Mouse (Mus musculus) cerebellum, adult 2 months (tissue): ENCODE measurements around the gene Kcnh8. TPM values are rescaled to one million over a fixed set of nuclear protein-coding genes. Genes with fewer than 3 reads are reported as not detected.

Experiments used
- DNase-seq, 2 experiments: peaks; one replicate each; pipeline ENCODE4 v3.0.0; 2021
- H3K27ac ChIP-seq: fragments of 200-500 bp; 2 replicates; pipeline ENCODE4 v1.5.1; 2012; ENCODE audit warnings: low read length, control low read depth, inconsistent platforms; ENCODE audit not compliant: insufficient read depth
- H3K27me3 ChIP-seq: fragments of 200-500 bp; 2 replicates; pipeline ENCODE4 v1.6.1; 2012; ENCODE audit warnings: inconsistent platforms, mild to moderate bottlenecking, low read length, moderate library complexity; ENCODE audit not compliant: control insufficient read depth, insufficient read depth
- H3K4me1 ChIP-seq: fragments of 200-500 bp; 2 replicates; pipeline ENCODE4 v1.6.1; 2011; ENCODE audit warnings: low read length; ENCODE audit not compliant: control insufficient read depth, insufficient read depth
- H3K4me3 ChIP-seq: fragments of 200-500 bp; replicated peaks from 2 replicates; pipeline ENCODE3; 2011; ENCODE audit warnings: mild to moderate bottlenecking, low read depth, low read length, control low read depth; ENCODE audit not compliant: insufficient read depth
- CTCF ChIP-seq: fragments of 200-500 bp; IDR thresholded peaks from 2 replicates; pipeline ENCODE4 v1.5.1; 2011; ENCODE audit warnings: low read depth, mild to moderate bottlenecking, control low read depth, low read length, moderate library complexity, borderline replicate concordance; ENCODE audit not compliant: insufficient read depth
- POLR2A ChIP-seq: fragments of 200-500 bp; IDR thresholded peaks from 2 replicates; pipeline ENCODE4 v1.6.1; 2011; ENCODE audit warnings: low read length, control low read depth, borderline replicate concordance; ENCODE audit not compliant: insufficient read depth
- WGBS: fragments of 180-500 bp; shearing (Covaris S2); methylation state at CpG from one replicate; pipeline ENCODE4 v1.1.7; 2018; 5-methylcytosine and 5-hydroxymethylcytosine counted together
- polyA plus RNA-seq: library from polyadenylated mRNA; depleted of rRNA; stranded (reverse); fragments of >200 nt; gene quantifications from 2 replicates; pipeline ENCODE4 v1.2.3, GENCODE M21; 2012; rRNA removed

The Kcnh8 gene
- polyA plus RNA-seq = 0.62 and 0.74 TPM in 2 replicates

DNA sequence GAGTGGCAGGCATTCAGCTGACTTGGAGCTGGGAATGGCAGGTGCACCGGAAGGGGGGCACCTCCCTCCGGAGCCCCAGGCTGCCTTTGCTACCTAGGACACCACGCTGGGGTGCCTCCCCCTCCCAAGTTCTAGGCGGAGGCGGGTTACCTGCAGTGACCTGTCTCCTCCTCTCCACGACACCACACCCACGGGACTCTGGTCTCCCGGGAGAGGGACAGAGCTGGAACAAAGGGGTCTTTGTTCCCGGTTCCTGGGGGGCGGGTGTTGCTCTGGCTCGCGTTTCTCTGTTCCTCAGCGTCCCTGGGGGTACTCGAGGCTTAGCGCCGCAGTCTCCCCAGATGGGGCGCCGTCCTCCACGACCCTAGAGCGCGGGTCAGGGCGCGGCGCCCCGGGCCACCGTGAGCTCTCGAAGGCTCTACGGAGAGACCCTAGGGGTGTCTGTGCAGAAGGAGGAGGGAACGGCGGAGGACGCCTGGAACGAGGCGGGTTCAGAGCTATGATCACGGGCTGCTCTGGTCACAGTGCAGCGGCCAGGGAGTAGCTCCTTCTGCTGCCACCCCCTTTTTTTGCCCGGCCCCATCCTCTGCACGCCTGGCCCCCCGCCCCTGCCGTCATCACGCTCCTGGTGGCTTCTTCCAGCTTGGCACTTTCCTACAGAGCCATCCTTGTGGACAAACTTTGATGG lies at the start of gene Kcnh8:
TSS of gene Kcnh8 (plus strand) at position 617 of the 688 bp plus-strand sequence.
- TF ChIP-seq CTCF (no peak), POLR2A (no peak)
- peak; percentile 6 to 15 for DNase-seq
- no peak within 1 kb of the TSS for H3K27ac ChIP-seq
- H3K4me3 ChIP-seq = peak within 1 kb of the TSS; percentile 68
- no peaks in the 10 kb centered on the region for H3K4me1 ChIP-seq
- WGBS = under 1% methylated on average over 40 of the region's 40 CpGs
- H3K27me3 ChIP-seq = no peaks in the 10 kb centered on the region

DNA sequence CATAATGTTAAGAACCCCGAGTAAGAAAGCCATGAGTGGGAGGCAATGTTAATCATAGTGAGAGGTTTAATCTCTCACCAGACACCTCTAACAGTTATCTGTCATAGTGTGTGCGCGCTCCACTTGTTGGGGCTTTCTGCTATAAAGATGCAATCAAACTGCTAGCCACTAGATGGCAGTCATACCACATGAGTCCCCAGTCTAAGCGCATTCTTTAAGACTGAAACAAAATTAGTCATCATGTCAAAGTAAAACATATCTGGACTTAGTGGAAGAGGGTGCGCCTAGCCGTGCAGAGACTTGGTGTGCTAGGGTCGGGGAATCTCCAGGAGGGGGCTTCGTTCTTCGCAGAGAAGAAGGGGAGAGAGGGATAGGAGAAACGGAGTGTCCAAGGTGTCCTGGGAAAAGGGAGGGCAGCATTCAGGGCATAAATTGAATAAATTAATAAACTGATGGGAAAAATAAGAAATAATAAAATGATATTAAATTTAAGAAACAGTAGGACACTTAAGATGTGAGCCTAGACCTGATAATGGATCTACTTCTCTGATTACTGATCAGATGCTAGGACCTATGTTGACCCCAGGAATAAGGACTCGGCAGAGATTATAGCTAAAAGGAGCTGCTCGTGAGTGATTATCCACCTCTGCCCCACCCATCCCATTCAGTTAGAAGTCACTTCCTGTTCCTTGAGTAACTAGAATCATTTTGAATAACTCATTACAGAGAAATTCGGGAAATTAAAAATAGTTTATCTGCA lies 42.4 kb upstream of the Kcnh8 start:
- Histone ChIP-seq H3K4me1 (no peaks in the 10 kb centered on the region), H3K27me3 (no peaks in the 10 kb centered on the region), H3K4me3 (no peak overlapping the region), H3K27ac (no peak overlapping the region)
- DNase-seq = peak; percentile 25 to 29
- 26% methylated on average over 13 of the region's 13 CpGs for WGBS
- TF ChIP-seq CTCF = peak; percentile 77
- no peak for TF ChIP-seq POLR2A

DNA sequence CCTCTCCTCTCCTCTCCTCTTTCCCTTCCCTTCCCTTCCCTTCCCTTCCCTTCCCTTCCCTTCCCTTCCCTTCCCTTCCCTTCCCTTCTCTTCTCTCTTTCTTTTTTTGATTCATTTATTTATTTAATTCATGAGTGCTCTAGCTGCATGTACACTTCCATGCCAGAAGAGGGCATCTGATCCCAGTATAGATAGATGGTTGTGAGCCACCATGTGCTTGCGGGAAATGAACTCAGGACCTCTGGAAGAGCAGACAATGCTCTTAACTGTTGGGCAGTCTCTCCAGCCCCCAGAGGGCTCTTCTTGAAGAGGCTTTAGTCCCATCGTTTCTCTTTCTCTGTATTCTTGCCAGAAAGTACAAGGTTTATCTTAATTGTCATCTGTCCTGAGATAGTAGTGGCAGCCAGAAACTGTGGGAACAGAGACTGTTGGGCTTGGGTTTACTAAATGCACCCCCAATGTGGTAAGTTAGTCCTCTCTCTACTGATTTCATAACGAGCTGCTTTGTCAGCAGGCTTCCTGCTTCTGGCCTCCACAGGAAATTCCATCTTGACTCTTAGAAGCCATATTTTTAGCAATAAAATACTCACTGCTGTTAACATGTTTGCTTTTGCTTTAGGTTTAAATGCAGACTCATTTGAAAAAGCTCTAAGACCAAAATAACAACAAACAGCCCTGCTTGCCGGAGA lies 36.9 kb upstream of the Kcnh8 start:
- Histone ChIP-seq H3K27me3 (no peaks in the 10 kb centered on the region), H3K4me3 (no peak overlapping the region), H3K27ac (no peak overlapping the region), H3K4me1 (no peaks in the 10 kb centered on the region)
- TF ChIP-seq CTCF (peak; percentile 31; the same call in 1 of the 2 replicates), POLR2A (no peak)
- 49% methylated on average over 4 of the region's 4 CpGs for WGBS
- no peak for DNase-seq

GRCm38 (mm10) chr17:52569584-52570270 lies 32.8 kb upstream of the Kcnh8 start:
- no peak for DNase-seq
- TF ChIP-seq CTCF (peak; percentile 10; the same call in 1 of the 2 replicates), POLR2A (no peak)
- Histone ChIP-seq H3K4me3 (no peak overlapping the region), H3K27me3 (no peaks in the 10 kb centered on the region), H3K27ac (no peak overlapping the region), H3K4me1 (no peaks in the 10 kb centered on the region)
- WGBS = 60% methylated on average over 4 of the region's 4 CpGs

DNA sequence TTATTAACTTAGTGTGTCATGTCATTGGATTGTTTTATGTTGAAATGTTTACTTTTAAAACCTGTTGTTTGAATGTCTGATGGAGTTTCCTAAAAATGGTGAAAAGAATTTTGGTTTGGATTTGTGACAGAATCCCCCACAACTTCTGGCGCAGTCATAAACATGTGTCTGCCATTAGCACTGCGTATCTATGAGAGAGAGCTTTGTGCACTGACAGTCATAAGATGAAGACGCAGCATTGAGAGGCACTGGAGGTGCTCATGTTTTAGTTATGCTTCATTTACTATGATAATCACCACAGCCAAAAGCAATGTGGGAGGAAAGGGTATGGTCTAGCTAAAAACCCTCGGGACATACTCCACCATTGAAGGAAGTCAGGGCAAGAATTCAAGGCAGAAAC lies 30.3 kb upstream of the Kcnh8 start:
- TF ChIP-seq POLR2A = no peak
- TF ChIP-seq CTCF = no peak
- 22% methylated on average over 4 of the region's 4 CpGs for WGBS

GRCm38 (mm10) chr17:52591503-52592194 lies 10.9 kb upstream of the Kcnh8 start:
- DNase-seq = no peak
- Histone ChIP-seq H3K4me1 (no peaks in the 10 kb centered on the region), H3K27me3 (no peaks in the 10 kb centered on the region; the same call in 1 of the 2 replicates), H3K27ac (no peak overlapping the region), H3K4me3 (no peak overlapping the region)
- WGBS = 74% methylated on average over 5 of the region's 5 CpGs
- no peak for TF ChIP-seq CTCF
- TF ChIP-seq POLR2A = no peak

More for the DNA sequence above, 30.3 kb upstream of the Kcnh8 start:
- no peak for DNase-seq
- no peak overlapping the region for H3K4me3 ChIP-seq
- no peaks in the 10 kb centered on the region for H3K4me1 ChIP-seq
- H3K27ac ChIP-seq = no peak overlapping the region
- H3K27me3 ChIP-seq = no peaks in the 10 kb centered on the region

DNA sequence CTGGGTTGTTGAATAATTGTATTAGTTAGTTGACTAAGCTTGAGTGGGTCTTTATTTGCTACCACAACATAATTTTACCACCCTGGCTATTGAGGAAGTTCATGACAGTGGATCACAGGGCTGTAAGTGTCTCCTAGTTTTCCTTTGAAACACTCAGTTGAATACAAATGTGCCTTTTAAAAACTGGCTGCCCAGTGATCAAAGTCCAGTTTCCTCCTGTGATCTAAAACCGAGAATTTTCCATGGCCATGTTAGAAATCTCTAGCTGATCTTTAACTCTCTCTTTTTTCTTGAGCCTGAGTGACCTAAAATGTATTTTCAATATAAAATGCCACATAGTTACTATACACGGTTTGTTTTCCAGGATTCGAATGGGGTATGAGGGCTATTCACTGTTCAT lies 3.4 kb upstream of the Kcnh8 start:
- DNase-seq = no peak
- no peak overlapping the region for H3K4me3 ChIP-seq
- no peaks in the 10 kb centered on the region for H3K4me1 ChIP-seq
- WGBS = 81% methylated on average over 3 of the region's 3 CpGs
- H3K27me3 ChIP-seq = no peaks in the 10 kb centered on the region
- H3K27ac ChIP-seq = no peak overlapping the region
- TF ChIP-seq POLR2A (no peak), CTCF (no peak)
